Mouse (Mus musculus) gastrocnemius, adult 2 months (tissue): Measurements from ENCODE around the gene Erfe. TPM values are rescaled to one million over a fixed set of nuclear protein-coding genes. Genes with fewer than 3 reads are reported as not detected.

Experiments used
- DNase-seq: peaks from one replicate; pipeline ENCODE4 v3.0.0; 2022
- H3K27ac ChIP-seq: fragments of 200-600 bp; 2 replicates; pipeline ENCODE4 v1.8.1; 2022; ENCODE audit warnings: mild to moderate bottlenecking
- H3K4me3 ChIP-seq: fragments of 200-600 bp; 2 replicates; pipeline ENCODE4 v1.8.1; 2022; ENCODE audit warnings: mild to moderate bottlenecking, moderate library complexity
- CTCF ChIP-seq: fragments of 200-600 bp; IDR thresholded peaks from 2 replicates; pipeline ENCODE4 v1.8.1; 2022; ENCODE audit warnings: antibody characterized with exemption, mild to moderate bottlenecking, moderate library complexity
- intact Hi-C: fragments of 180-260 bp; cut with DNase I; formaldehyde crosslinking; loops from one replicate; pipeline ENCODE4 v1.15.1; 2025
- total RNA-seq, 2 experiments: library from RNA; stranded (reverse); gene quantifications; 2 replicates each; pipeline ENCODE4 v1.2.3; 2021

Gene Erfe
- total RNA-seq, 2 experiments from 2014 or later = 0.67 to 1.4 TPM

GRCm38 (mm10) chr1:91417991-91418390 lies 51.8 kb downstream of the Erfe start:
- TF ChIP-seq CTCF = no peak
- Histone ChIP-seq H3K4me3 (no peak overlapping the region), H3K27ac (no peak overlapping the region)
- DNase-seq = no peak
- intact Hi-C loops = no loop called here

- Histone ChIP-seq H3K4me3 (no peak overlapping the region), H3K27ac (no peak overlapping the region)
- intact Hi-C loops = no loop called here
- no peak for DNase-seq
- TF ChIP-seq CTCF = no peak
Measured at GRCm38 (mm10) chr1:91419862-91420600, 53.8 kb downstream of the Erfe start.

- Histone ChIP-seq H3K4me3 (no peak overlapping the region), H3K27ac (no peak overlapping the region)
- DNase-seq = no peak
- TF ChIP-seq CTCF = no peak
- intact Hi-C loops = no loop called here
Measured at GRCm38 (mm10) chr1:91420601-91421065, 54.4 kb downstream of the Erfe start.

Other genes starting within 250 kb of the Erfe start
- gene Rbm44, start 221.3 kb upstream of the Erfe start, total RNA-seq = not detected
- gene Ramp1, start 186.6 kb upstream of the Erfe start, total RNA-seq = 10 to 100 TPM; 19.0 to 29.3 TPM
- gene Ube2f, start 116.1 kb upstream of the Erfe start, total RNA-seq = 10 to 100 TPM; 52.1 to 61.6 TPM
- gene Scly, start 68.1 kb upstream of the Erfe start, total RNA-seq = 10 to 100 TPM in 1 of 2 experiments, 1 to 10 TPM in 1; 8.1 to 11.5 TPM
- not detected for gene Espnl, start 44.4 kb upstream of the Erfe start, total RNA-seq
- 10 to 100 TPM; 49.9 to 89.8 TPM for gene Klhl30, start 15.4 kb upstream of the Erfe start, total RNA-seq
- 10 to 100 TPM; 38.3 to 44.6 TPM for gene Ilkap, start 32.4 kb downstream of the Erfe start, total RNA-seq
- 1 to 10 TPM; 4.4 to 7.9 TPM for gene Hes6, start 47.6 kb downstream of the Erfe start, total RNA-seq
- 10 to 100 TPM in 1 of 2 experiments, 1 to 10 TPM in 1; 3.9 to 10.8 TPM for gene Per2, start 92.9 kb downstream of the Erfe start, total RNA-seq
- gene Traf3ip1, start 128.2 kb downstream of the Erfe start, total RNA-seq = 1 to 10 TPM; 3.3 to 4.1 TPM
- gene Asb1, start 174.1 kb downstream of the Erfe start, total RNA-seq = 10 to 100 TPM; 13.9 to 16.6 TPM